Mouse (Mus musculus) retina, adult 2 months (tissue): ENCODE data around the gene Ikzf2.

Experiments used
- DNase-seq: peaks from one replicate; pipeline ENCODE4 v3.0.0-alpha.2; 2012; ENCODE audit warnings: low read depth, low spot score

Gene Ikzf2

GRCm38 (mm10) chr1:69599074-69599772, 87.8 kb downstream of the Ikzf2 start:
- DNase-seq: no peak

DNA sequence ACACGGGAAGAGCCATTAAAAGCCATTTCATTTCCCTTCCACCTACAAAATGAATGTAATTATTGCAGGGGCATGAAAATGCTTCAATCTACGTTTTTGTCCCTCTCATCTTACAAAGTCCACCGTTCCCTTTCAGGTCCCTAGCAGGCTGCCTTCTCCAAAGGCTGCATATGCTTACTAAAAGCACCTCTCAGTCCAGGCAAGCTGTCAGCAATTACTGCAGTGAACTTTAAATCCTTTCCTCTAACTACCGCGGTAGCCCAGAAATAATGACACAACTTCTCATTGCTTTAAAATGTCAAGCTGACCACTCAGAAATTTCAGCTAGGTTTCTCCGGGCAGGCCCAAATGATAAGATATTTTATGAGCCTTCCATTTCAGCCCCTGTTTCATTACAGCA, 95.2 kb downstream of the Ikzf2 start:
- no peak for DNase-seq

GRCm38 (mm10) chr1:69591328-69591801, 95.7 kb downstream of the Ikzf2 start:
- no peak for DNase-seq

- DNase-seq: no peak
Observed at GRCm38 (mm10) chr1:69585546-69585945, 101.5 kb downstream of the Ikzf2 start.

- no peak for DNase-seq
Observed at GRCm38 (mm10) chr1:69583932-69584659, 102.9 kb downstream of the Ikzf2 start.

GRCm38 (mm10) chr1:69578917-69579316, 108.1 kb downstream of the Ikzf2 start:
- no peak for DNase-seq

GRCm38 (mm10) chr1:69559443-69560090, 127.5 kb downstream of the Ikzf2 start:
- no peak for DNase-seq

- DNase-seq: no peak
Observed at GRCm38 (mm10) chr1:69555636-69556151, 131.4 kb downstream of the Ikzf2 start.

DNA sequence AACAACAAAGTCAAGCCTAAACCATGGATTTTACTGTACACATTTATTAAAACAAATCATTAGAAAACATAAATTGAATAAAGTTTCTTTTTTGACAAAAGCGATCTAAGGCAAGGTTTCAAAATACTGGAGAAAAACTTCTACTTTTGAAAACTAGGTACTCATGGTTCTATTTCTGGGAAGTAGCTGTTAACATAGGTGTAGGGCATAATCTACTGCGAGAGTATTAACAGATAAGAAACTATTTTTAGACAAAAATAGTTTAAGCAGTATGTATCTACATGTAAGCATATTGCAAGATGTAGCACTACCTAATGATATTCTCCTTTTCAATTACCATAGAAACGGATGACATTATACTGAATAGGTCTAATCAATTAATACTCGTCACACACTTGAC, 137.1 kb downstream of the Ikzf2 start:
- no peak for DNase-seq

GRCm38 (mm10) chr1:69545885-69546253, 141.2 kb downstream of the Ikzf2 start:
- DNase-seq: no peak

DNA sequence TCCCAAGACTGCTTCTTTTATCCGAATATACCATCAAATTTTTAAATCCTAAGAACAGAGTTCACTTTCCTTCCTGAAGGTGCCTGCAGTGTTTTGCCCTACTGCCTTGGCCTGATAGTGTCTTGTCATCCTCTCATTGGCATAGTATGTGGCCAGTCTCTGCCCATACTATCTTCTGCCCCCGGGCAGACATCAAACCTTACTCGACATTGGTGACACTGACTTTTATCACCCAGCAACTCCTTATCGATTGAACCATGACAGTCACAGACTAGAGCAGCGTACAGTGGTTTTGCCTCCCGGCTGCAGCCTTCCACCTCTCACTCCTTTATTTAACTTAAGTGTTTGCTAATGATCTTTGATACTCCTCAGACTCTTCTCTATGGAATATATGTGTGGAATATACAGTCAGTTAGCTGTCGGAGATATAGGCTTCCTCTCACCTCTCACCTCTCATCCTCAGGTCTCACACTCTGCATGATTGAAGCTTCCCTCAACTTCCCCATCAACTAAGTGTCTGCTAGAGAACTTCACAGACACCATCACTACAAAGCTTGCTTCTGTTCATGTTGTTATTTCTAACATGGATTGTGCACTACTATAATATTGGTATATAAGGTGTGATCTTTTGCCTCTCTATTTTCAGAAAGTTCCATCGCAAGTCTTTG, 141.7 kb downstream of the Ikzf2 start:
- no peak for DNase-seq

DNA sequence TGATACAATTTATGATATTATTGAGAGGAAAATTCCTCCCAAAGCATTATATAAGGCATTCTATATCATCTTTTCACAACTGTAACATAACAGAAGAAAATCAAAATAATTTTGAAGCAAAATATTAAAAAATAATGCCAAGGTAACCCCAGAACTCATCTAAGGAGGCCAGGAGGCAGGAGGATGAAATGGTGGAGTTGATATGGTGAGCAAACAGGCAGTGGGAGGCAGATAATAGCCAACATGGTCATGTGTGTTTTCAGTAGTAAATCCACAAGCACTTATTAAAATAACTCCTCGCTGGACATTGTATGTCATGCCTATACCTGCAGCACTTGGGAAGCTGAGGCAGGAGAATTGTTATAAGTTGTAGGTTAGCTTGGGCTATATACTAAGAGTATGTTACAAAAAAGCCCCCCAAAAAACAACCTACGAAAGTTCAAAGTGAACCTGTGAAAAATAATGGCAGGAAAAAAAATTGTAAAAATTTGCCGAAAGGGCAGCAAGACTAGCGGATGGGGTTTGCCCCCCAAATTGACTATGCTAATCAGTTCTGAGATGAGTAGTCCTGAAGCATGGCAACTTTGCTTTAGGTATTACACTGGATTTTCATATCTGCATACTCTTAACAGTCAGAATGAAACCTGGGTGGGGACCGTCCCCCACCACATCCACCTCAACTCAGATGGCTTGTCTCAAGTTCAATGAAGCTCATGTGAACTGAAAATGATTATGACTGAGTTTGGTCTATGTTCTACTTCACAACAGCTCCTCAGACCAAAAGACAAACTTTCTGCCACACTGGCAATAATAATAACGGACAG, 143.1 kb downstream of the Ikzf2 start:
- no peak for DNase-seq

DNA sequence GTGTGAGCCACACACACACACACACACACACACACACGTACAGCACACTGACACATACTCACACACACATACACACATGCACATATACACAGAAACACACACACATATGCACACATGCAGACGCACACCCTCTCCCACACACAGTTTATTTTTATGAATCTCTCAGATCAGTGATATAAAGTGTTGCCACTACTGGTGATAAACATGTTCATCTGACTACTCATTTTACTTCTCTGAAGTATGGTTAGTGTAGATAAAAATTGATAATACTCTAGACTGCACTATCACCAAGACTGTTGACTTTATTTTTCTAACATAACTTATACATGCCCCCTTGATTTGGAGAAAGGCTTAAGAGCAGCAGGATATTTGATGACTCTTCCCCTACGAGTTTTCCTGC, 144.5 kb downstream of the Ikzf2 start:
- no peak for DNase-seq

DNA sequence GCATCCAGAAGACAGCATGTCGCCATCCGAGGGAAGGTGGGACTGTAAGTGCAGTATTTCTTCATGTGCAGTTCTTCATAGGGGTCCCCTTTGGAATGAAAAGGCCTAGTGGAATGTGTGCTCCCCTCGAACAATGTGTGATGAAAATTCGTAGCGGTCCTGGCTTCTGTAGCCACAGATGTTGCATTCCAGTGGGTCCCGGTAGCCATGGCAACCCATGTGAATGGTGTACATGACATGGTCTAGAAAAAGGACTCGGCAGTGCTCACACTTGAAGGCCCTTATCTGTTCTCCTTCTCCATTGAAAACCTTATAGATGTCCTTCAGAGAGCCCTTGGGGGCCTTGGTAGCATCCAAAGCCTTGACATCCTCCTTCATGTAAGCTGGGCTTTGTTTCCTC, 148.4 kb downstream of the Ikzf2 start:
- no peak for DNase-seq

- DNase-seq: no peak
Observed at GRCm38 (mm10) chr1:69537619-69538018, 149.4 kb downstream of the Ikzf2 start.

- no peak for DNase-seq
Observed at GRCm38 (mm10) chr1:69535507-69535906, 151.5 kb downstream of the Ikzf2 start.

GRCm38 (mm10) chr1:69533048-69533447, 154.0 kb downstream of the Ikzf2 start:
- no peak for DNase-seq

- DNase-seq: no peak
Observed at GRCm38 (mm10) chr1:69528696-69529095, 158.3 kb downstream of the Ikzf2 start.

- DNase-seq: no peak
Observed at GRCm38 (mm10) chr1:69521656-69522055, 165.4 kb downstream of the Ikzf2 start.

GRCm38 (mm10) chr1:69519356-69519755, 167.7 kb downstream of the Ikzf2 start:
- DNase-seq: no peak

GRCm38 (mm10) chr1:69518012-69518411, 169.0 kb downstream of the Ikzf2 start:
- no peak for DNase-seq
